Mouse (Mus musculus): ENCODE data around the gene Kctd19.
A peak's percentile ranks its signal among the peaks of the same experiment; 100 is the strongest.

The Kctd19 gene

DNA sequence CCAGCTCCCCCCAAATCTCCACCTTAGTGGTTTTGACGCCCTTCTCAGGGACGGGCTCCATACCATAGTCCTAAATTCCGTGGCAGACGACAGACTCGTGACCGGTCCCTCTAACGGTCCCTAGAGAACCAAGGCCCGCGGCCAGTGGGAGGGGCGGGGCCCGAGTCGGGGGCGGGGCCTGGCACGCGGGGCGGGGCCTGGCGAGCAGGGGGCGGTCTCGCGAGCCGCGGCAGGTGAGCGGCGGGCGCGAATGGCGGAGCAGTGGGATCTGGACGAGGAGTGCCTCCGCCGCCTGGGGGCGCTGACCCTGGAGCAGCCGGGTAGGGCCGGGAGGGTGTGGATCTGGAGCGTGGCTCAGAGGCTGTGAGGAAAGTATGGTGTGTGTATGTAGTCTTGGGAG, at the start of gene Kctd19, which contains the start of gene Lrrc36:
Gene Kctd19 (minus strand): TSS at position 112 of the 400 bp plus-strand sequence.
Gene Lrrc36 (plus strand): TSS at position 181 of the 400 bp plus-strand sequence.
- DNase-seq (ENCODE audit: low read depth in 2 of 2, low spot score in 2 of 2) = peak in 1 of 2 experiments; percentile 4

DNA sequence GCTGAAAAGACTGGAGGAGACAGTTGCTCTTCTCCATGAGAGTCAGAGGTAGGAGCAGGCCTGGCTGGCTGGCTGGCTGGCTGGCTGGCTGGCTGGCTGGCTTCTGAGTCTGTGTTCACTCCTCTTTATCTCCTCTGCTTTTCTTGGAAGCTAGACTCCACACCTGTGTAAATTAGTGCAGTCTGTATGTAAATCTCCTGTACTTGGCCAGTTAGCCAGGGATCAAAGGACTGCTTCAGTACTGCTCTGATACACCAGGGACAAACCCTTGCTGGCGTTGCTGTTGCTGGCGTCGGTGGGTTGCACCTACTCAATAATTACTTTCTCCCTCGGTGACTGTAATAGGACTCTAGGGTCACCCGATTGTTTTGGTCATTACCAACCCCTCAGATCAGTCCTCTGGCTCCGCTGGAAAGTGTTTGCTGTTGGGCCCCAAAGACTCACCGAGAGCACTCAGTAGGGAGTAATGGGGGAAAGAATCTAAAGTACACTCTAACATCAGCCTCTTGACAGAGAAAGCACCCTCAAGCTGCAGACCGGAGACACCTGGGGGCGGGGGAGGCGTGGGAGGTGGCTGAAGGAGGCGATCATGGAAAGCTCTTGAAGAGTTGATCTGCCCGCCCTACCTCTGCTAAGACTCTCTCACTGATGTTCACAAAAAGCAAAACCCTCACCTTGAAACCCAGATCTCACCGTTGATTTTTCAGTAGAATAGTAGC, 47.9 kb upstream of the Kctd19 start:
- DNase-seq (ENCODE audit: low read depth in 2 of 2, low spot score in 2 of 2) = no peak

DNA sequence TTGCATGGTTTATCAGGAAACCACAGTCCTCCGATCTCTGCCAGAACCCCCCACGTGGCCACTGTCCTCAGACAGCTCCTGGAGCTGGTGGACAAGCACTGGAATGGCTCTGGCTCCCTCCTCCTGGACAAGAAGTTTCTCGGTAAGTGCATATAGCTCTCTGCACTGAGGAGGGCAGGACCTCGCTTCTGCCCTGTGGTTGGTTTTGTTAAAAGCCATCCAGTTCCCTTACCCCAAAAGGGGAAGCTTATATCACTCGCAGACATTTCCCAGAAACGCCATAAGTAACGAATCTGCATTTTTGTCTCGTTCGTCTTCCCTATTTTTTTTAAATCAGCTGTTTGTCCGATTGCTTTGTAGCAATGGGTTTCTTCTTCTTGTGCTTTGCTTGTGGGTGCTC, 41.9 kb upstream of the Kctd19 start:
- no peak for DNase-seq (ENCODE audit: low read depth in 2 of 2, low spot score in 2 of 2)

DNA sequence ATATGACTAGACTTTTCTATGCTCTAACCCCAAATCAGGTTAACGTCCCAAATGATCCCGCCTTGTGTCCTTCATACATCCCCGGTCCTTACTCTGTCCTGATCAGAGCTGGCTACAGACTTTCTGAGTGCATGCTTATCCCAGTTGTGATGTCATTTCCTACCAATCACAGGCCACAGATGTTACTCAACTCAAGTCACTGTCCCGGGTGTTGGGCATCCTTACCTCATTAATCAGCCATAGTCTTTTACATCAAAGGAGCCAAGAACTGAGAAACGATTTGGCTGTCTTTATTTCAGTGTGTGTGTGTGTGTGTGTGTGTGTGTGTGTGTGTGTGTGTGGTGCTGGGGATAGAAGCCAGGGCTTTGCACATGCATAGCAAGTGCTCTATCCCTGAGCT, 40.8 kb upstream of the Kctd19 start:
- no peak for DNase-seq (ENCODE audit: low read depth in 2 of 2, low spot score in 2 of 2)

DNA sequence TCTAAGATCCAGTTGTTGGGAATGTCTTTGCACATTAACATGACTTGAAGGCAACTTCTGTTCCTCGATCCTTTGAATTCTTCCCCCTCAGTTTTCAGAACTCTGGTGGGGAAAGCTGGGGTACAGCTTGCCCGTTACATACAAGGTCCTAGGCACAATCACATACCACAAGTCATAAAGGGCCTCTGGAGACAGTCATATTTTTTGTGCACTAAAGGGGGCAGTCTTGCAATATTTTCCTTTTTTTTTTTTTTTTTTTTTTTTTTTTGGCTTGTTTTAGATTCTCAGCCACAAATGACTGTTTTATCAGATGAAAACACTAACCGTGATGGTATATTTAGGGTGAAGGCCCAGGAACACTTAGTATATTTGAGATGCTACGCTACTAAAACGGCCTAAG, 40.0 kb upstream of the Kctd19 start:
- DNase-seq (ENCODE audit: low read depth in 2 of 2, low spot score in 2 of 2) = no peak

DNA sequence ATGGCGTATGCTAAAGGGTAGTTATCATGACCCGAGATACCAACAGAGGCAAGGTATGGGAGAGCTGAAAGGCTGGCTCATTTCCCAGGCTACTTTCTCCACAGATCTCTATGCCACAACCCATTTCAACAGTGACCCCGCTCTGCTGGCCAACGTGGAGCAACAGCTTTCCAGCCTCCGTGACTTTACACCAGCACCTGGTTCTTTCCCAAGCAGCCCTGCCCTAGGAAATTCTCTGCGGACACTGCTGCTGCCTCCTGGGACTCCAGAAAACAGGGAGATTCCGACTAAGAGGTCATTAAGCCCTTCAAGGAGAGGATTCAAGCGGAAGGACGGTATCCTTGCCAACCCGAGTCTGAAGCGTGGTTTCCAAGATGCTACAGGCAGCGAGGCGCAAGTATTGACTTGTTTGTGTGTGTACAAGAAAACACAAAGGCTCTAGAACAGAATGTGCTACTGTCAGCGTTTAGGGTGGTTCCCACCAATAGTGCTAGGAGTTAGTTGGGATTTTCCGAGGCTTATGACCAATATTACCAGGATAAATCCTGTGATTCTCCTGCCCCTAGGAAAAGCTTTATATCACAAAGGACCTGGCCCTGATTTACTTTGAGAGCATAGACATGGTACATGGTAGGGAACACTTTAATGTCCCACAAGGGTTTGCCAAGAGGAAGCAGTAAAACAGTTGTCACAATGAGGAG, 38.8 kb upstream of the Kctd19 start:
- DNase-seq (ENCODE audit: low read depth in 2 of 2, low spot score in 2 of 2) = no peak

DNA sequence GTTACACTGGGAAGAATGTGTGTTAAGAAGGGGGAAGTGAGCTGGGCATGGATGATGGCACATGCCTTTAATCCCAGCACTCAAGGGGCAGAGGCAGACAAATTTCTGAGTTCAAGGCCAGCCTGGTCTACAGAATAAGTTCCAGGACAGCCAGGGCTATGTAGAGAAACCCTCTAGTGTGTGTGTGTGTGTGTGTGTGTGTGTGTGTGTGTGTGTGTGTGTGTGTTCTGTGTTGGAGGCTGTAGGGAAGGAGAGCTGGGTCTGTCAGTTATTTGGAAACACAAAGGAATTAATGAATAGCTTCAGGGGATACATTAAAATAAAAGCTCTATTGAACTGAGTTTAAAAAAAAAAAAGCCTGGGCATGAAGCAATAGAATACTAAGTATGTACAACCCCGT, 37.7 kb upstream of the Kctd19 start:
- DNase-seq (ENCODE audit: low read depth in 2 of 2, low spot score in 2 of 2) = no peak

DNA sequence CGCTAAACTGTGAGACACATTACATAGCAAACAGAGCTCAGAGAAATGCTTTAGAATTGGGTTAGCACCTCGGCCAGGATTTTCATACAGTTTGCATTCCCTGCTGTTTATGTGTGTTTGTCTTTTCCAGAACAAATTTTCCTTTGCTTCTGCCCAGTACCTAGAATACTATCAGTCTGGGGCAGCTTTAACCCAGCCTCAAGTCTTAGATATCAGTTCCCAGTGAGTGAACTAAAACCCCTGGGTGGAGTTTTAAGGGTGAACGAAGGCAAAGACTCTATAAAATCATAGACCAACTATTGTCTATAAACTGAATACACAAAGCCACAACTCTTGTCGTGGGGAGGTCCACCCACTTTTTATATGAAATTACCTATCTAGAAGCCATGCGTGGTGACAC, 35.3 kb upstream of the Kctd19 start:
- no peak for DNase-seq (ENCODE audit: low read depth in 2 of 2, low spot score in 2 of 2)

DNA sequence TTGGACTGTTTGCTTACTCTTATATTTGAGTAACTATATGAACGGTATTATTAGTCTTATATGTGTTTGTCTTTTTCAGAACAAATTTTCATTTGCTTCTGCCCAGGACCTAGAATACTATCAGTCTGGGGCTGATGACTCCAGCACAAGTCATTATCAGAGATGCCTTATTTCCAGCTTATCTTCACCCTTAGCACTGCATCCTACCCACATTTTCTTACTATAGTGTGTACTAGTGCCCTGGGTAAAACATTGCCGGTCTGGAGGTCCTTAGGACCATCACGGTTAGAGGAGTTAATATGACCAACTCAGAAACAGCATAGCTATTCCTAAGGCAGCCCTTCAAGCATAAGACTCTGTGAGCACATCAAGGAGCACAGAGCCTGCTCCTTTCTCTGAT, 34.9 kb upstream of the Kctd19 start:
- DNase-seq (ENCODE audit: low read depth in 2 of 2, low spot score in 2 of 2) = no peak

DNA sequence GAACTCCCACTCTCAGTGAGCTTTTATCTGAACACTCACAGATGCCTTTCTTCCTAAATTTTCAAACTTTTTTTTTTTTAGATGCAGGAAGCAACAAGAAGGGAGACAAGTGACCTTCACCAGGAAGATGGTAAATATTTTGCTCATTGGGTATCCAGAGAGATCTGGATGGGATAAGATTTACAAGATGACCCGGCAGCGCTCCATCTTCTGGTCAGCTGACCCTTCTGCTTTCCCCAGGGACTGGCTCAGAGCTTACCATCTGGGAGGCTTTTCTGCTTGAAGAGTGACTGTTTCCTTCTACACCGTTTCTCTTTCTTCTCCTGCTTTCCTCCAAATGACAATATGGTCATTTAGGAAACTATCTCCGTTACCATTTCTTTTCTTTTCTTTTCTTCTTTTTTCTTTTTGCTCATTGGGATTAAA, 32.8 kb upstream of the Kctd19 start:
- no peak for DNase-seq (ENCODE audit: low read depth in 2 of 2, low spot score in 2 of 2)

DNA sequence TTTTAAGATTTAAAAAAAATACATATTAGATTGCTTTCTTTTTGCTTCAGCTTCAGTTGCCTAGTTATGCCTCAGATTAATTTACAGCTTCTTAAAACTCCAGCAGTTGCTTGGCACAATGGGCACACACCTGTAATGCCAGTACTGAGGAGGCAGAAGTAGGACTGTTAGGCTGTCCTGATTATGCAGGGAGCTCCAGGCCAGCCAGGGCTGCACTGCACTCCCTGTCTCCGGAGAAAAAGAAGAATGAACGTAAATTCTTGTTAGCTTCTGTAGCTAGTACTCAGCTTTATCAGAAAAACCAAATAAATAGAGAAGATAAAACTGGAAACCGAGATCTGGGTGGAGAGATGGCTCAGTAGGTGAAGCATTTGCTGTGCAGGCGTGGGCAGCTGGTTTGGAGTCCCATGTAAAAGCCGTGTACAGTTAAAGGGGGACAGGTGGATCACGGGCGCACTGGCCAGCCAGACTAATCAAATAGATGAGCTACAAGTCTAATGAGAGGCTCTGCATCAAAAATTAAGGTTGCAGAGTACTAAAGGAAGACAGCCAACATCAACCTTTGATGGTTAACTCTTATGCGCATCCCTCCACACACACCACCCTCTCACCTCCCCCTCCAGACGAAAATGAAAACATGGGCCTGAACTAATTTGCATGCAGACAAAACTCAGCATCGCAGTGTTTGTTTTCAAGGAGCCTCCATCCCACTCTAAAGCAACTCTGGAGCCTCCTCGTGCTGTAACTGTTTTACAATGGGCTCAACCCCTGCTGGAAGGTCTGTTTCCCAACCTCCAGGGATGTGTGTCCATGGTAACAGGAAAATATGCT, 32.2 kb upstream of the Kctd19 start:
- no peak for DNase-seq (ENCODE audit: low read depth in 2 of 2, low spot score in 2 of 2)

DNA sequence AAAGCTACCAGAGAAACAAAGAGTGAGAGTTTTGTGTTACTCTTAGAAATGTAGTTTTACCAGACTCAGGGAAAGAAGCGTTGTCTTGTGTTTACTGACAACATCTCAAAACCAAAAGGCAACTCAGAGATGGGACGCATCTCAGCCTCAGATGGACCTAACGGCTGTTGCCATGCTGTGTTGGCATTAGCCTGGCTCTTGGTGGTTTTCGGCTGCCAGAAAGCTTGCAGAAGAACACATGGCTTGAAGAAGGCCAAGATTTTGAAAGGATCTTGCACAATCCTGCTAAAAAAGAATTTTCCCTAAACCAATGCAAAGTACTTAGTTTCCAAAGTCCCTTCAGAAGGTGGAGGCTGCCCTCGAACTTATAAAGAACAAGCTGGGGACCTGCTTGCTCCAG, 29.4 kb upstream of the Kctd19 start:
- no peak for DNase-seq (ENCODE audit: low read depth in 2 of 2, low spot score in 2 of 2)

DNA sequence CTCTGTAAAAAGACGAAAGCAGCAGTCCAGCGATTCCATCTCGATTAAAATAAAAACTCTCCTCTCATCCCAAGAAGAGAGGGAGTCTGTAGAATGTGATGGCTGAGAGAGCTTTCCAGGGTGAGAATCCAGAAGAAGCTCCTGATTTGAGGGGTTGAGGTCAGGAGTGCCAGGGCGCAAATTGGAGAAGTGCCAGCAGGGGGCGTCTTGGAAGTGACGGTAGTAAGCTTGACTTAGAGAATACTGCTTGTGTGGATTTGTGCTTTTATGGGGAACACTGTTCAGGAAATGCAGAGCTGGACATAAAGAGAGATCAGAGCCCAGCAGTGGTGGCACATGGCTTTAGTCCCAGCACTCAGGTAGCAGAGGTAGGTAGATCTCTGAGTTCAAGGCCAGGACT, 28.1 kb upstream of the Kctd19 start:
- DNase-seq (ENCODE audit: low read depth in 2 of 2, low spot score in 2 of 2) = peak in 1 of 2 experiments; percentile 21

DNA sequence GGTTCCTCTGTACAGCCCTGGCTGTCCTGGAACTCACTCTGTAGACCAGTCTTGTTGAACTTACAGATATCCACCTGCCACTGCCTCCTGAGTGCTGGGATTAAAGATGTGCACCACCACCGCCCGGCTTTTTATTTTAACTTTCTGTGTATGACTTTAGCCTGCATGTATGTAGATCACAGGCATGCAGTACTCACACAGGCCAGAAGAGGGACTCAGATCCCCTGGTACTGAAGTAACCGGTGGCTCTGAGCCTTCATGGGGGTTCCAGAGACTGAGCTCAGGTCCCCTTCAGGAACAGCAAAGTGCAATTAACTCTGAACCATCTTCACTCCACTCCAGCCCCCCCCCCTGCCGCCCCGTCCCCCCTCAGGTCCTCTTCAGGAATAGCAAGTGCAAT, 25.6 kb upstream of the Kctd19 start:
- DNase-seq (ENCODE audit: low read depth in 2 of 2, low spot score in 2 of 2) = no peak

DNA sequence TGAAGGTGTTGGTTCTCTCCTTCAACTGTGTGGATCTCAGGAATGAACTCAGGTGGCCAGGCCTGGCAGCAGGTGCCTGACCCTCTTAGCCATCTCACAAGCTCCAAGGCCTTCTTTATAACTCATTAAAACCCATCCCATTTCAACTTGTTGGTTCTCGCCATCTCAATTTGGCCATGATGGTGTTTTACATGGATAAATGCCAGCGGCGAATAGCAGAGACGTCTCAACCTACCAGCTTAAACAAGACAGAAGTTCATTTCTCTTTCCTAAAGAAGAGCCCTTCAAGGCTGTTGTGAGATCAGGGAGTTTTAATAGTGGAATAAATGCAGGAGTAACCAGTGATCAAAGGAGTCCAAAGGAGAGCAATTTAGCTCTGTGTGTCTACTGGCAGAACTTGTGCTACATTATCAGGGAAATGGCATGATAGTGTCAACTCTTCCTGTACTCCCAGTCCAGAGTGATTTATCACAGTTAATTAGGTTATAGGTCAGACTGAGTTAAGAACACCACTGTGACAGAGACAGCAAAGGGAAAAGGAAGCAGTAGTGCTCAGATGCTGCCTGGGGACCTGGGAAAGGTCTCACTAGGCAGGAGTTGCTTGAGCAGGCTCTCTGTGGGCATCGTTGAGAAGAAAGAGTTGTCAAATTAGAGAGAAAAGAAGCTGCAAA, 23.9 kb upstream of the Kctd19 start:
- DNase-seq (ENCODE audit: low read depth in 2 of 2, low spot score in 2 of 2) = no peak

DNA sequence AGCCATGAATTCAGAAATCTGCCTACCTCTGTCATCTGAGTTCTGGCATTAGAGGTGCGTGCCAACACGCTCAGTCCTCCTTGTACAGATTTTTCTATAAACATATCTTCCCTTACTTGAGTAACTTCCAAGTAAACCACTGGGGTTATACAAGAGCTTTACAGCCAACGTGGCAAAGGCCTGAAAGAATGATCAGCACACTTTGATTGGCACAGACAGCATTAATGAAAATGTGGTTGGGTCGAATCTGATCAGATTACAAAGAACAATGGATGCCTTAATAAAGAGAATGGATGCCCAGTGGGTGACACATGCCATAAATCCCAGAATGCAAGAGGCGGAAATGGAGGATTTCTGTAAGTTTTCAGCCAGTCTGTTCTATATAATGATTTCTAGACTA, 22.9 kb upstream of the Kctd19 start:
- no peak for DNase-seq (ENCODE audit: low read depth in 2 of 2, low spot score in 2 of 2)

DNA sequence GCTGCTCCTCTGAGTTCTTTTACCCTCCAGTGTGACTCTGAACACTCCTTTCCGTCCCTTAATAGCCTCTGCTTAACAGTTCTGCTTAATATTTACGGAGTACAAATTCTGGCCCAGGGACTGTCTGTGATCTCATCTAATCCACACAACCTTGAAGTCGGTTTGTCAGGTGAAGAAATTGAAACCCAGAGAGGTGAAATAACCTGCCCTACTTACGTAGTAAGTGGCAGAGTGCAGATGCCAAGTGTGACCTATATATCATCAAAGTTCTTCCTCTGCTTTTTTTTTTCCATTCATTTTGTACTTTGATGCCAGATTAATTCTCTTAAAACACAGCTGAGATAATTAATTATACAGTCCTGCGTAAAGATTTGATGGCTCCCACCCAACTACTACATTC, 20.8 kb upstream of the Kctd19 start:
- no peak for DNase-seq (ENCODE audit: low read depth in 2 of 2, low spot score in 2 of 2)

DNA sequence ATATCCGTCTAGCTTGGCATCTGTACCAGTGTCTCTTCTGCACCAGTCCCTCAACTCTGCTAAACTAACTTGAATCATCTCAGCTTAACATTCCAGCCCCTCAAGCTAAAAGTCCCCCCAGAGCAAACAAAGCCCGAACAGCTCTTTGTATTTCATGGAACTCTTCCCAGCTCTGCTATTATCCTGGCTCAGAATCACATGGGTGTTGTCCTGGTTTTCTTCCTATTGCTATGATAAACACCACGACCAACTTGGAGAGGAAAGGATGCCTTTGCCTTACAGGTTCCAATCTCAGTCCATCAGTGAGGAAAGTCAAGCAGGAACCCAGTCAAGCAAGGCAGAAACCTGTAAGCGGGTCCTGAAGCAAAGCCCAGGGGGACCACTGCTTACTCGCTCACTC, 20.2 kb upstream of the Kctd19 start:
- no peak for DNase-seq (ENCODE audit: low read depth in 2 of 2, low spot score in 2 of 2)

DNA sequence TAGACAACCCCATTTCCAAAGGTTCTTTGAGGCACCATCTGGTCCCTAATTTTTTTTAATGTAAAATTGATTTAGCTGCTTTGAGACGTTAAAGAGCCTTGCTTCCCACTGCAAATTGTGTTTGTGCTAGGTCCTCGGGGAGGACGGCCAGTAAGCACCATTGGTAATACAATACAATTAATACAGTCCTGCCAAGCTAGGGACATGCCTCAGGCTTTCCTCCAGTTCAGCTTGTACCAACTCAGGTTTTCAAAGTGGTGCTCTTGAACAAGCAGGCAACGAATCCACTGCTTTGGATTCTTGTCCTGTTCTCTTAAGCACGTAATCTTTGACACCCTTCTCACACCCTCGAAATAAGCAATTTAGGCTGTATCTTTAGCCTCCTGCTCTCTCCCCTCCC, 19.7 kb upstream of the Kctd19 start:
- no peak for DNase-seq (ENCODE audit: low read depth in 2 of 2, low spot score in 2 of 2)

DNA sequence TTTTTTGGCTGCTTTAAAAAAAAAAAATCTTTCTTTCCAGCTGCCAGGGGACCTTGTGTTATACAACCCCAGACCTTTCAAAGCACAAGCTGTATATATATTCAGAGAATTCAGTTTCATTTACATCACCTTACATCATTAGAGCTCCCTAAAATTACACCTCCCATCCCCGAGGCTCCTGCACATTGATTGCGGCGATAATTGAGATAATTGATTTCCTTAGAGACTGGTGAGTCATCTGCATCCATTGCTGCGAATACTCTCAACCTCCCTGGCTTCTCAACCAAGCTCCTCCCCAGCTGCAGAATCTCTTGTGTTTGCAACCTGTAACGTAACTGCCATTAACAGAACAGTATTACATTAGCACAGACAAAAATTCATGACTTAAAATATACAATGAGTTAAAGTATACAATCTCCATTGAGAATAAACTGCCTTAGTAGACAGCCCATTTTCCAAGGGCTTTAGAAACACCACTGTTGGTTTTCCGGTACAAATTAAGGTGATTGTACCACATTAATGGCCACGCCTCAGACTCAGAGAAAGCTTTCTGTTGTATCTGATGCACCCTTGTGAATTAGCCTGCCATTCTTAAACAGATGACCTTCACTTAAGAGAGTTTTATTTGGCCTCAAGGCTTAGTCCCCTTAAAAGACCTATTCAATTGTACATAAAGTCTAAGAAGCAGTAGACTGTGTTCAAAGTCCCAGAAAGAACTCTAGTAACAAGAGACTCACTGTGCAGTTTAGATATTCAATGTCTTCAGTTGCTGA, 18.6 kb upstream of the Kctd19 start:
- no peak for DNase-seq (ENCODE audit: low read depth in 2 of 2, low spot score in 2 of 2)

DNA sequence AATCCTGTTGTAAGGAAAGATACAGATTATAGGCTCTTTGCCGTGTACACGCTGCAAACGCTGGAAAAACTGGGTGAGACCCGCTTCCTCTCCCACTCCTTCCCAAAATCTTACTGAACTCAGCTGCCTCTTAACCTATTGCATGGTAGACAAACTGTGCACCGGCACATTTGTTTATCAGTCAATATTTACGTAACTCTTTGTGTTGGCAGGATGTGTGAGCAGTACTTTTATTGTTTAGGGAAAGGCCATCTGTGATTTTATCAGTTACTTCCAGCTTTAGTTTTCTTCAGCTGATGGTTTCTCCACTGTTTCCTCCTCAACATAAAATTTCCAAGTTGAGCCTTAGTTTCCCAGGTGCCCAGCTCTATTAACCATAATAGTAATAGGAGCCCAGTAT, 13.6 kb upstream of the Kctd19 start:
- DNase-seq (ENCODE audit: low read depth in 2 of 2, low spot score in 2 of 2) = no peak

Data from CD8-positive naive resting alpha-beta T cell, adult 2 months (primary cell).